Mouse (Mus musculus): Measurements from ENCODE around the gene Blnk.

The Blnk gene

DNA sequence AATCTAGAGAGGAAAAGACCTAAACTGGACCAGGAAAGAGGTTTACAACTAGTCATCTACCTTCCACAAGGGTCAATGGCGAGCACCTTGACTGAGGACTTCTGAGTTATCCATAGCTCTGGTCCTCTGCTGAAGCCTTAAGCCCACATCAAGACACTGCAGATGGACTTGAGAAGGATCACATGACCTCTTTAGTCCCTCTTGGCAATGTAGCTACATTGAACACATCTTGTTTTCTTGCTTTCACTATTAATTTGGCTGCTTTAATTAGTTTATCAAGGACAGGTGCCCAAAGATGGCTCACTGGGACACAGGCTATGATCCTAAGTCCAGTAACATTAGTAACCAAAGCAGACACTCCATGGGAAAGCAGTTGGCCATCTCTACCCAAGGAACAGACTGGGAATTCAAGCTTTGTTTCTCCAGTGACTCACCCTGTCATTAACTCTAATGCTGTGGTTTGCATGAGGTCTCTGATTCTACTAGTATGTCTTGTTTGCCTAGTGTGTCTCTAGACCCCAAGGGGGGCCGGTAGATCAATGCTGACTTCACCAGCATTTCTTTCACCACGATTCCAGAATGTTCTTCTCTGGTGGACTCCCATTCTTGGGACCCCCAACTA is 9.5 kb upstream of the Blnk start:
- intact Hi-C loops (cut with DNase I), result no loop called here

- intact Hi-C loops (cut with DNase I), result no loop called here
These were observed 5.2 kb upstream of the Blnk start for GRCm38 (mm10) chr19:40999569-40999968.

- intact Hi-C loops (cut with DNase I), result no loop called here
These were observed 4.3 kb upstream of the Blnk start for GRCm38 (mm10) chr19:40998469-40999170.

DNA sequence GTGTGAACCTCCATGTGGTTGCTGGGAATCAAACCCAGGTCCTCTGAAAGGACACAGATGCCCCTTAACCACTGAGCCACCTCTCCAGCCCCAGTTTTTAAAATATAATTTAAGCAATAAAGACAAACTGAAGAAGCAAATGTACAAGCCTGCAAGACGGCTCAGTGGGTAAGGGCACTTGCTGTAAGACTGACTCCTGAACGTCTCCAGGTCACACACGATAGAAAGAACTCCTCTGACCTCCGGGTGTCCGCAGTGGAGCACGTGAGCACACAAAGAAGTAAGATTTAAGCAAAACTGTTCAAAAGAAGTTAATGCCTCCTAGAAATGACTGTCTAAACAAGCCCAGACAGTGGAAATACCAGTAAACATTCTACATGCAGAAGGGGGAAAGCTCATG is 2.4 kb upstream of the Blnk start:
- intact Hi-C loops (cut with DNase I), result no loop called here

GRCm38 (mm10) chr19:40995449-40996401 is 1.4 kb upstream of the Blnk start:
- intact Hi-C loops (cut with DNase I), result no loop called here

DNA sequence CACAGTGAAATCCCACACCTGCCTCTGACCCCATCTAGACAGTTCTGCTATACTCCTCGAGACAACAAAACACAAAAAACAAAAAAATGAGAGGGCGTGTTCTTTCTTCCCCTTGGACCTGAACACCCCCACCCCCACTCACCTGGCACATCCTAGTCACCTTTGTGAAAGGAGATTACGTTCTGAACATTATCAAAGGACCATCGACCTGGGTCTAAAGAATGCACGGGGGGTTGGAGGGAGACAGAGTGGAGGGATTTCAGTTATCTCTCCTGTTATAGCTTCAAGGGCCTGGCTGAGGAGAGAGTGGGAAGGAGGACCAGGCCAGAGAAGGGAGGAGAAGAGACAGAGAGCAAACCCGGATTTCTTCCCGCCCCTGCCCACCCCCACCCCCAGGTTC is 576 bp upstream of the Blnk start:
- intact Hi-C loops (cut with DNase I), result no loop called here

GRCm38 (mm10) chr19:40993356-40993755 is 979 bp downstream of the Blnk start:
- intact Hi-C loops (cut with DNase I), result no loop called here

DNA sequence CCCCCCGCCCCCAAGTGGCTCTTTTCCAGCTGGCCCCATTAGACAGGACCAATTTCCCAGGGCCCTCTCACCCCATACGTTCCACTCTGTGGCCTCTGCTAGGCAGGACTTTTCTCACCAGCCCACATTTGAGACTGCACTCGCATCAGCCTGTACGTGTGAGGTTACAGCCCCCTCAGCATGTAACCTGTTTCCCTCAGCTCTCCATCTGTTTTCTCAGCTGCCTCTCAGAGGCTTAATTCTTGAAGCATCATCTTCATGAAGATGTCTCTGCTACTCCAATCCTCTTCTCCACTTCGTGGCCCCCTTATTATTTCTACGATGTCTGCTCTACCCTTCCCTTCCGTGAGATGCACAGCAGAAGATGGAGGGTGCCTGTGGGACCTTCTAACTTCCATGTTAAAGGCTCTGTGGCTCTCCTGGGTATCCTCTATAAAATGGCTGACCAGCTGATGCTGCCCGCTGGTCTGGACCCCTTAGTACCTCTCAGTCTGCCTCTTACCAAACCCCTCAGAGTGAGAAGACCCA is 1.8 kb downstream of the Blnk start:
- intact Hi-C loops (cut with DNase I), result no loop called here

DNA sequence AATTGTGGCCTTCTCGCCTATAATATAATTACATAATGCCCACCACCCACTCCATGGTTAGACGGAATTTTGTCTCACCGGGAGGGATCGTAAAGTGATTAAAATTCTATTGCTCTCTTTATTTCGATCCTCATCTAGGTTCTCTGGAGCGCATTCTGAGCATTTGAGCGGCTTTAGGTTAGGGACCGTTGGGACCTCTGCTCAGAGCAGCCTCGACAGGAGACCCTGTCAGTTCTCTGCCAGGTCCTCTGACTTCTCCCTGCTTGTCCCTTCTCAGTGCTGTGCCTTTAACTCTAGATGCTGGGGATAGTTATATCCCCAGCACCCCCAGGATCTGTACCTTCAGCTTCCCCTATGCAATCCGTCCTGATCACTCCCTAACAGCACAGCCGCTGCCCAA is 2.2 kb downstream of the Blnk start:
- intact Hi-C loops (cut with DNase I), result no loop called here

GRCm38 (mm10) chr19:40991626-40992025 is 2.7 kb downstream of the Blnk start:
- intact Hi-C loops (cut with DNase I), result no loop called here

DNA sequence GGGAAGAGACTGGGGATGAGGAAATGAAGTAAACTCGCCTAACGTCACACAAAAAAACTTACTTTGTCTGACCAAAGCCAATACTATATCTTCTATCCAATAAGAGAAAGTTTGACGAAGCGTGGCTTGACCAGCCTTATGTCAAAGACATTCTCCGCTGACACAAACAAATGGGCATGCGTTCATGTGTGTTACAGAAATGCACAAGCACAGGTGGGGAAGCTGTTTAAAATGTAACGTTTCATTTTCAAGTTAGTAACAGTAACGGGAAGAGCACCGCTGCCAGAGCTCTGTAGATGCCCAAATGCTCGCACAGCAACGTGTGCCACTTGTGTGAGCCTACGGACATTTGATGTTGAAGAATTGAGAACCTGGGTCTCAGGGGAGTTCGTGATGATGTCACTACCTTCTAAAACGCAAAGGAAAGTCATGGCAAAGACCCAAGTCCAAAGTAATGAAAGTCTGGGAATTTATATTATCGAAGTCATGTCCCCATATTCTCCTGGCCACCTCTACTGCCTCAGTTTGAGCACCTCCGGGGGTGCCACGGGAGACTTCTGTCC is 3.5 kb downstream of the Blnk start:
- intact Hi-C loops (cut with DNase I), result no loop called here

- intact Hi-C loops (cut with DNase I), result no loop called here
These were observed 4.3 kb downstream of the Blnk start for GRCm38 (mm10) chr19:40989961-40990600.

GRCm38 (mm10) chr19:40988856-40989255 is 5.5 kb downstream of the Blnk start:
- intact Hi-C loops (cut with DNase I), result no loop called here

DNA sequence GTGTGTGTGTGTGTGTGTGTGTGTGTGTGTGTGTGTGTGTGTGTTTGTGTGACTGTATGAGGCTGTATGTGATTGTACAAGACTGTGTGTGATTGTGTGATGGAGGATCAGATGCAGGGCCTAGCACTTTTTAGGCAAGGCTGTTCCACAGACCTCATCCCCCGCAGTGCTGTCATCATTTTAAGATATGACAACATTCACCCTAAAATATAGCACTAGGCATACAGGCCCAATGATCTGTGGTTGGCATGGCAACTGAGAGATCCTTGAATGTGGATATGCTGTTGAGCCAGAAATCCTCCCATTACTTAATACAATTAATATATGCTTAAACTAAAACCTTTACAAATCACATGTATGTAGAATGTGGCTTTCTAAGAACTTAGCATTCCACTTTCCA is 9.8 kb downstream of the Blnk start:
- intact Hi-C loops (cut with DNase I), result no loop called here

- intact Hi-C loops (cut with DNase I), result no loop called here
These were observed 13.7 kb downstream of the Blnk start for GRCm38 (mm10) chr19:40980671-40981070.

GRCm38 (mm10) chr19:40978026-40978425 is 16.3 kb downstream of the Blnk start:
- intact Hi-C loops (cut with DNase I), result no loop called here

- intact Hi-C loops (cut with DNase I), result no loop called here
These were observed 17.1 kb downstream of the Blnk start for GRCm38 (mm10) chr19:40976946-40977917.

DNA sequence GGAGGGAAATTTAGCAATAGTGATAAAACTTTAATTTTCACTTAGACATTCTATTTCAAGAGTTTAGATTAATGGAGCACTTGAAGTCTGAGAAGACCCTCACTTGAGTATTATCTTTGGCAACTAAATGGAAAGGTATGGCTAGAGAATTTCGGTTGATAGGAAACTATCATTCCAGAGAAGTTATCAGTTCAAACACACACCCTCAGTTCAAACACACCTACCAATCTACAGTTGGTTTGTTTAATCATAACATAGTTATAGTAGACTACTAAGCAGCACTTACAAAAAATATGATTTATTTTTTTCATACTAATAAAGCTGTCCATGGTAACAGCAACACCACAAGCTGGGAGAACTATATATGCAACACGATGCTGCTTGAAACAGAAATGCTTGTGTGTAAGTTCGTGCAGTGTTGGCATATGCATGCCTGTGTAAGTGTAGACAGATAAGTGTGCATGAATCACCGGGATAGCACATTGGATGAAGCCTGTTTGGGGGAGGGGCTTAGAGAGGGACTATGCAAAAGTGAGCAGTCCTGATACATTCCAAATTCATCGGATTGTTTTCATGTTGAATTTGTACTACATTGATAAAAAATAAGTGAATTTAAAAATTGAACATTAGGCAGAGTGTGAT is 22.9 kb downstream of the Blnk start:
- intact Hi-C loops (cut with DNase I), result no loop called here

DNA sequence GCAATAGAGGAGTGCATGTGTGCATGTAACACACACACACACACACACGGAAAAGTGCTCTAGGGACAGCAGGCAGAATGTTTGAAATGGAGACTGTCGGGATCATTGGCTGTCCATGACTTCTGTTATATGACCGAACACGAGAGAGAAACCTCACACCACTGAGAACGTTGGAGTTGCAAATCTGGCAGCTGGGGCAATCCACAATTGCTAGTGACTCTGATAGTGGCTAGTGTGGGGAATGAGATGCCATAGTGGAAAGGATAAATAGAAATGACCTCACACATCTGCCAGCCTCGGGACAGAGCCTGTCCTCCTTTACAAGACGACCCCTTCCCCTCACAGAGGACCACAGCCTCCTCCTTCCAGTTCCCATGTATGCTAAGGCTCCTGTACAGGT is 23.6 kb downstream of the Blnk start:
- intact Hi-C loops (cut with DNase I), result no loop called here
